8 mouse cellular contexts compared by ENCODE assay signal in genomic region chr11:50231411-50231810, GRCm38 (mm10). TPM values are rescaled to one million over a fixed set of nuclear protein-coding genes. Genes with fewer than 3 reads are reported as not detected.
A peak's percentile ranks its signal among the peaks of the same experiment; 100 is the strongest.
DNase-seq lines count a peak whose midpoint lies in the region; ATAC-seq and TF ChIP-seq lines count a peak whose summit lies in the region.

No protein-coding gene starts in this region.

- peak; percentile 5; the same call in 1 of the 2 replicates for TF ChIP-seq CTCF in spleen, adult 2 months (IDR thresholded peaks at IDR 0.05; ENCODE audit: extremely low read depth, insufficient read depth, insufficient read length, insufficient replicate concordance)
- TF ChIP-seq CTCF in kidney, adult 2 months (conservative IDR thresholded peaks at IDR 0.05; ENCODE audit: insufficient read depth, insufficient read length, low read depth, low read length): peak; percentile 49
- TF ChIP-seq CTCF in lung, embryonic 14.5 days (IDR thresholded peaks at IDR 0.05; ENCODE audit: low read depth): peak; percentile 69

- H3K9ac ChIP-seq in forebrain, embryonic 12.5 days: no peak overlapping the region
- H3K9ac ChIP-seq in lung, embryonic 14.5 days: no peak overlapping the region

- DNase-seq in spleen, adult 2 months (ENCODE audit: low read depth in 1 of 2, low spot score in 2 of 2): peak; percentile 55 to 59
- no peak for DNase-seq in spleen, adult 12 weeks (ENCODE audit: low spot score)
- DNase-seq in c-Kit-positive CD71-positive TER-119-positive erythroid progenitor cells, embryonic 14.5 days (ENCODE audit: low spot score): peak; percentile 78
- DNase-seq in kidney, adult 2 months: peak; percentile 79
- DNase-seq in lung, embryonic 14.5 days: peak; percentile 90
- DNase-seq in retina, postnatal 1 day: peak; percentile 87
- DNase-seq in gastrocnemius, adult 8-10 months (ENCODE audit: low spot score in 2 of 2): no peak

- 33% methylated on average over 8 of the region's 8 CpGs for WGBS in spleen, adult 2 months
- WGBS in forebrain, embryonic 12.5 days: 21% methylated on average over 8 of the region's 8 CpGs
- 25% methylated on average over 8 of the region's 8 CpGs for WGBS in kidney, adult 2 months
- 25% methylated on average over 8 of the region's 8 CpGs for WGBS in lung, embryonic 14.5 days

- H3K4me2 ChIP-seq in forebrain, embryonic 12.5 days: peak overlapping the region; percentile 52
- H3K4me2 ChIP-seq in lung, embryonic 14.5 days: peak overlapping the region; percentile 58

- H3K4me3 ChIP-seq in spleen, adult 2 months (ENCODE audit: extremely low read depth, insufficient read depth, insufficient read length): no peak overlapping the region
- no peak overlapping the region for H3K4me3 ChIP-seq in forebrain, embryonic 12.5 days (replicated peaks)
- H3K4me3 ChIP-seq in kidney, adult 2 months (ENCODE audit: insufficient read depth, low read depth, low read length): no peak overlapping the region
- H3K4me3 ChIP-seq in lung, embryonic 14.5 days (ENCODE audit: low read depth, low read length): no peak overlapping the region; the same call in 1 of the 2 replicates

- H3K9me3 ChIP-seq in forebrain, embryonic 12.5 days: no peaks in the 10 kb centered on the region
- H3K9me3 ChIP-seq in lung, embryonic 14.5 days (ENCODE audit: low read depth, low read length): no peaks in the 10 kb centered on the region

- no peak overlapping the region for H3K27ac ChIP-seq in spleen, adult 2 months (ENCODE audit: insufficient read depth, low read length)
- H3K27ac ChIP-seq in forebrain, embryonic 12.5 days: no peak overlapping the region
- H3K27ac ChIP-seq in kidney, adult 2 months (ENCODE audit: insufficient read depth, low read depth, low read length): no peak overlapping the region
- H3K27ac ChIP-seq in lung, embryonic 14.5 days (ENCODE audit: low read depth): no peak overlapping the region

- H3K36me3 ChIP-seq in spleen, adult 2 months (ENCODE audit: control insufficient read depth, insufficient read depth, low read length): peaks cover 2% of the 10 kb centered on the region; the same call in 1 of the 2 replicates
- peaks cover 45% of the 10 kb centered on the region for H3K36me3 ChIP-seq in forebrain, embryonic 12.5 days (replicated peaks)
- H3K36me3 ChIP-seq in kidney, adult 2 months (ENCODE audit: control insufficient read depth, insufficient read depth, low read length): peaks cover 3% of the 10 kb centered on the region; the same call in 1 of the 2 replicates
- H3K36me3 ChIP-seq in lung, embryonic 14.5 days (ENCODE audit: insufficient read depth): peaks cover 47% of the 10 kb centered on the region

- no peaks in the 10 kb centered on the region for H3K27me3 ChIP-seq in spleen, adult 2 months (ENCODE audit: control insufficient read depth, insufficient read depth, low read length)
- peaks cover 41% of the 10 kb centered on the region for H3K27me3 ChIP-seq in forebrain, embryonic 12.5 days
- H3K27me3 ChIP-seq in kidney, adult 2 months (replicated peaks; ENCODE audit: control insufficient read depth, insufficient read depth, low read length): no peaks in the 10 kb centered on the region
- no peaks in the 10 kb centered on the region for H3K27me3 ChIP-seq in lung, embryonic 14.5 days (ENCODE audit: insufficient read depth, low read length)

- no peak for TF ChIP-seq POLR2A in spleen, adult 2 months (IDR thresholded peaks at IDR 0.05; ENCODE audit: low read depth, low read length)
- no peak for TF ChIP-seq POLR2A in kidney, adult 2 months (IDR thresholded peaks at IDR 0.05; ENCODE audit: low read depth, low read length)

- no peak for ATAC-seq in forebrain, embryonic 12.5 days (ENCODE audit: low FRiP score)
- no peak for ATAC-seq in lung, embryonic 14.5 days (ENCODE audit: insufficient read depth)

- peaks cover 1% of the 10 kb centered on the region; the same call in 1 of the 2 replicates for H3K4me1 ChIP-seq in spleen, adult 2 months (ENCODE audit: control insufficient read depth, insufficient read depth, insufficient read length)
- peaks cover 33% of the 10 kb centered on the region for H3K4me1 ChIP-seq in forebrain, embryonic 12.5 days
- peaks cover 28% of the 10 kb centered on the region for H3K4me1 ChIP-seq in kidney, adult 2 months (ENCODE audit: control insufficient read depth, insufficient read depth, low read length)
- H3K4me1 ChIP-seq in lung, embryonic 14.5 days (ENCODE audit: insufficient read depth): peaks cover 16% of the 10 kb centered on the region

RNA-seq across cellular contexts. Expression of gene Ltc4s, which starts 7.0 kb away (rescaled TPM):
- polyA plus RNA-seq in spleen, adult 2 months (2012; rRNA removed): 44.9 and 53.9 TPM in 2 replicates
- polyA plus RNA-seq in forebrain, embryonic 12.5 days (2016; fragmentation: Nextera tagmentation; extraction: Ambion mirVana): 0.60 and 0.69 TPM in 2 replicates
- 33.8 and 46.3 TPM in 2 replicates for polyA plus RNA-seq in kidney, adult 2 months (2012; rRNA removed)
- polyA plus RNA-seq in lung, embryonic 14.5 days (2014; fragmentation: Nextera tagmentation; extraction: Ambion mirVana): 2.1 and 3.2 TPM in 2 replicates
- total RNA-seq in gastrocnemius, adult 8-10 months (2022): 1 to 10 TPM; 1.2 to 3.1 (median 2.4) TPM

RNA-seq across cellular contexts. Expression of gene Mgat4b, which starts 20.7 kb away (rescaled TPM):
- 32.6 and 41.5 TPM in 2 replicates for polyA plus RNA-seq in spleen, adult 2 months (2012; rRNA removed)
- polyA plus RNA-seq in forebrain, embryonic 12.5 days (2016; fragmentation: Nextera tagmentation; extraction: Ambion mirVana): 31.6 and 40.3 TPM in 2 replicates
- 85.4 and 105 TPM in 2 replicates for polyA plus RNA-seq in kidney, adult 2 months (2012; rRNA removed)
- polyA plus RNA-seq in lung, embryonic 14.5 days (2014; fragmentation: Nextera tagmentation; extraction: Ambion mirVana): 32.8 and 44.2 TPM in 2 replicates
- 10 to 100 TPM; 40.4 to 49.2 (median 44.9) TPM for total RNA-seq in gastrocnemius, adult 8-10 months (2022)

RNA-seq across cellular contexts. Expression of gene Sqstm1, which starts 20.8 kb away (rescaled TPM):
- polyA plus RNA-seq in spleen, adult 2 months (2012; rRNA removed): 113 and 117 TPM in 2 replicates
- polyA plus RNA-seq in forebrain, embryonic 12.5 days (2016; fragmentation: Nextera tagmentation; extraction: Ambion mirVana): 165 and 169 TPM in 2 replicates
- 337 and 344 TPM in 2 replicates for polyA plus RNA-seq in kidney, adult 2 months (2012; rRNA removed)
- 205 and 209 TPM in 2 replicates for polyA plus RNA-seq in lung, embryonic 14.5 days (2014; fragmentation: Nextera tagmentation; extraction: Ambion mirVana)
- total RNA-seq in gastrocnemius, adult 8-10 months (2022): 100 to 1,000 TPM; 494 to 615 (median 543) TPM

RNA-seq across cellular contexts. Expression of gene Mrnip, which starts 57.2 kb away (rescaled TPM):
- polyA plus RNA-seq in spleen, adult 2 months (2012; rRNA removed): 2.4 and 3.5 TPM in 2 replicates
- 22.2 and 24.9 TPM in 2 replicates for polyA plus RNA-seq in forebrain, embryonic 12.5 days (2016; fragmentation: Nextera tagmentation; extraction: Ambion mirVana)
- polyA plus RNA-seq in kidney, adult 2 months (2012; rRNA removed): 21.0 and 21.1 TPM in 2 replicates
- polyA plus RNA-seq in lung, embryonic 14.5 days (2014; fragmentation: Nextera tagmentation; extraction: Ambion mirVana): 18.4 and 20.3 TPM in 2 replicates
- 1 to 10 TPM; 2.4 to 2.9 (median 2.6) TPM for total RNA-seq in gastrocnemius, adult 8-10 months (2022)

Comparison
In these comparisons a context has a peak if more than half of its experiments do, and no peak if none do; other contexts are left out.
1. DNase-seq: peak in spleen, adult 2 months (2 of 2), c-Kit-positive CD71-positive TER-119-positive erythroid progenitor cells, embryonic 14.5 days (single experiment), kidney, adult 2 months (single experiment), lung, embryonic 14.5 days (single experiment) and retina, postnatal 1 day (single experiment); none in spleen, adult 12 weeks (single experiment) and gastrocnemius, adult 8-10 months (0 of 2).
2. CTCF ChIP-seq: peak in every context shown above with its lines; median percentile 69 in lung, embryonic 14.5 days; 49 in kidney, adult 2 months; 5 in spleen, adult 2 months.